Mouse (Mus musculus) C2C12 (cell line): ENCODE measurements around the gene Arpc4. TPM values are rescaled to one million over a fixed set of nuclear protein-coding genes. Genes with fewer than 3 reads are reported as not detected.

Experiments
- H3K27me3 ChIP-seq: one replicate; pipeline ENCODE4 v1.6.1; 2011; ENCODE audit not compliant: control insufficient read depth, insufficient read depth, insufficient read length
- H3K36me3 ChIP-seq: one replicate; pipeline ENCODE4 v1.6.1; 2011; ENCODE audit not compliant: control insufficient read depth, insufficient read depth
- H3K4me3 ChIP-seq: one replicate; pipeline ENCODE4 v1.5.1; 2011; ENCODE audit warnings: mild to moderate bottlenecking, control low read depth; ENCODE audit not compliant: poor library complexity, insufficient read depth, severe bottlenecking
- H3K79me2 ChIP-seq: one replicate; pipeline ENCODE4 v1.6.1; 2011; ENCODE audit not compliant: control insufficient read depth, insufficient read depth
- H3K79me3 ChIP-seq: one replicate; pipeline ENCODE4 v1.6.1; 2011; ENCODE audit warnings: low read depth, control low read depth
- H3ac ChIP-seq: one replicate; pipeline ENCODE3; 2011; ENCODE audit warnings: low read depth; ENCODE audit not compliant: control insufficient read depth, insufficient read length
- CEBPB ChIP-seq: IDR thresholded peaks from one replicate; pipeline ENCODE4 v1.6.1; 2011; ENCODE audit warnings: low read depth, mild to moderate bottlenecking, control low read depth, moderate library complexity
- CTCF ChIP-seq: IDR thresholded peaks from one replicate; pipeline ENCODE4 v1.5.1; 2011; ENCODE audit not compliant: control insufficient read depth, insufficient read depth, insufficient read length
- FOSL1 ChIP-seq: IDR thresholded peaks from one replicate; pipeline ENCODE4 v1.8.0; 2011; ENCODE audit warnings: mild to moderate bottlenecking, low read length; ENCODE audit not compliant: poor library complexity, insufficient read depth, severe bottlenecking
- MAX ChIP-seq: IDR thresholded peaks from one replicate; pipeline ENCODE4 v1.6.1; 2011; ENCODE audit warnings: mild to moderate bottlenecking, control low read depth
- MYOD1 ChIP-seq: IDR thresholded peaks from one replicate; pipeline ENCODE4 v1.6.1; 2011; ENCODE audit warnings: low read depth; ENCODE audit not compliant: control insufficient read depth, insufficient read length
- MYOG ChIP-seq: IDR thresholded peaks from one replicate; pipeline ENCODE4 v1.6.1; 2011; ENCODE audit not compliant: control insufficient read depth, insufficient read length; ENCODE audit errors: extremely low read depth
- USF1 ChIP-seq: IDR thresholded peaks from one replicate; pipeline ENCODE4 v1.6.1; 2011; ENCODE audit warnings: low read depth, mild to moderate bottlenecking, control low read depth, moderate library complexity
- polyA plus RNA-seq: library from polyadenylated mRNA; unstranded; fragments of >200 nt; fragmentation: generic; extraction: Trizol; gene quantifications from one replicate; pipeline ENCODE4 v1.2.1, GENCODE M21; 2012; ENCODE audit warnings: missing spikeins

Gene Arpc4
- polyA plus RNA-seq, 1 experiment: 364 TPM

GRCm38 (mm10) chr6:113396270-113397030, 18.5 kb downstream of the Arpc4 start:
- H3K4me3 ChIP-seq: no peak overlapping the region
- H3K79me3 ChIP-seq: no peaks in the 10 kb centered on the region
- H3K36me3 ChIP-seq: peaks cover 14% of the 10 kb centered on the region
- no peaks in the 10 kb centered on the region for H3K27me3 ChIP-seq
- no peaks in the 10 kb centered on the region for H3K79me2 ChIP-seq
- H3ac ChIP-seq: no peak overlapping the region
- no peak for TF ChIP-seq MYOG
- TF ChIP-seq USF1: no peak
- no peak for TF ChIP-seq CTCF

- H3K79me2 ChIP-seq: no peaks in the 10 kb centered on the region
- no peak for TF ChIP-seq MYOD1
- TF ChIP-seq USF1: no peak
- TF ChIP-seq MAX: no peak
- TF ChIP-seq MYOG: no peak
- no peak for TF ChIP-seq CEBPB
- no peak for TF ChIP-seq FOSL1
- TF ChIP-seq CTCF: no peak
- H3K4me3 ChIP-seq: no peak overlapping the region
- H3K36me3 ChIP-seq: peaks cover 13% of the 10 kb centered on the region
- H3ac ChIP-seq: no peak overlapping the region
- H3K79me3 ChIP-seq: no peaks in the 10 kb centered on the region
- H3K27me3 ChIP-seq: no peaks in the 10 kb centered on the region
These were observed 24.2 kb downstream of the Arpc4 start for GRCm38 (mm10) chr6:113402094-113402493.

GRCm38 (mm10) chr6:113404649-113405448, 26.9 kb downstream of the Arpc4 start:
- TF ChIP-seq MAX: no peak
- no peak for TF ChIP-seq CEBPB
- no peak for TF ChIP-seq USF1
- TF ChIP-seq MYOG: no peak
- no peak for TF ChIP-seq CTCF
- TF ChIP-seq FOSL1: no peak
- no peak for TF ChIP-seq MYOD1
- H3K79me2 ChIP-seq: no peaks in the 10 kb centered on the region
- no peaks in the 10 kb centered on the region for H3K27me3 ChIP-seq
- H3K4me3 ChIP-seq: no peak overlapping the region
- H3K79me3 ChIP-seq: no peaks in the 10 kb centered on the region
- peaks cover 30% of the 10 kb centered on the region for H3K36me3 ChIP-seq
- no peak overlapping the region for H3ac ChIP-seq

GRCm38 (mm10) chr6:113405483-113405882, 27.6 kb downstream of the Arpc4 start:
- Histone ChIP-seq H3K4me3 (no peak overlapping the region), H3K79me3 (no peaks in the 10 kb centered on the region), H3K79me2 (no peaks in the 10 kb centered on the region)

GRCm38 (mm10) chr6:113406683-113407082, 28.8 kb downstream of the Arpc4 start:
- no peak for TF ChIP-seq CEBPB
- TF ChIP-seq FOSL1: no peak
- no peak for TF ChIP-seq MAX
- TF ChIP-seq CTCF: no peak
- no peak for TF ChIP-seq MYOG
- no peak for TF ChIP-seq USF1
- TF ChIP-seq MYOD1: no peak
- no peak overlapping the region for H3K4me3 ChIP-seq
- H3K79me2 ChIP-seq: no peaks in the 10 kb centered on the region
- no peaks in the 10 kb centered on the region for H3K27me3 ChIP-seq
- no peak overlapping the region for H3ac ChIP-seq
- peaks cover 34% of the 10 kb centered on the region for H3K36me3 ChIP-seq
- H3K79me3 ChIP-seq: no peaks in the 10 kb centered on the region

More at GRCm38 (mm10) chr6:113405483-113405882, 27.6 kb downstream of the Arpc4 start:
- H3ac ChIP-seq: no peak overlapping the region
- peaks cover 34% of the 10 kb centered on the region for H3K36me3 ChIP-seq
- no peaks in the 10 kb centered on the region for H3K27me3 ChIP-seq
- TF ChIP-seq MYOG (no peak), MYOD1 (no peak), CEBPB (no peak), CTCF (no peak), MAX (no peak)
